Mouse (Mus musculus) lung, adult 2 months (tissue): ENCODE measurements around the gene Mtfp1.

Source experiments
- CTCF ChIP-seq: fragments of 200-500 bp; IDR thresholded peaks from 2 replicates; pipeline ENCODE4 v1.5.1; 2011; ENCODE audit warnings: mild to moderate bottlenecking, low read length, control low read depth; ENCODE audit not compliant: insufficient read depth
- POLR2A ChIP-seq: fragments of 200-500 bp; IDR thresholded peaks from 2 replicates; pipeline ENCODE4 v1.6.1; 2011; ENCODE audit warnings: low read depth, mild to moderate bottlenecking, control low read depth, low read length, borderline replicate concordance; ENCODE audit errors: extremely low read depth

DNA sequence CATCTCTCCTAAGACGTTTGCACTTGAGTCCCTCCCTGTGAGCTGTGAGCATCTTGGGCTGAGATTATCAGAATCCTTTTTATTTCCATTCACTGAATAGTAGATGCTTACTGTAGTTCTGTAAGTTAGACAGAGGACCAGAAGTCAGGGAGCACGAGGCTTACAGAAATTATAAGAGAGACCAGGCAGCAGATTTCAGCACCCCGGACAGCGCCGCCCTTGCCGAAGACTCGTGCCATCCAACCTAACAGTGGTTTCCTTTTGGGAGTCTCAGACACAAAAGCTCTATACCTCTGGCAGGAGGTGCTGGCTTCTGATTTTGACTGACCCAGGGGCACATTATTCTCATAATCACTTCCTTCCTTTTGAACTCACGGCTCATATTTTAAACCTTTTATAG lies 18.6 kb downstream of the Mtfp1 start:
- TF ChIP-seq CTCF (no peak), POLR2A (no peak)
